Mouse (Mus musculus): ENCODE data around the gene Sap30bp. TPM values are rescaled to one million over a fixed set of nuclear protein-coding genes. Genes with fewer than 3 reads are reported as not detected.

The Sap30bp gene
- polyA plus RNA-seq (2015; fragmentation: Illumina TruSeq; extraction: RNeasy Lipid Tissue Mini Kit (QIAGEN cat#74804); ENCODE audit: insufficient read depth, low replicate concordance) = 46.2 TPM

DNA sequence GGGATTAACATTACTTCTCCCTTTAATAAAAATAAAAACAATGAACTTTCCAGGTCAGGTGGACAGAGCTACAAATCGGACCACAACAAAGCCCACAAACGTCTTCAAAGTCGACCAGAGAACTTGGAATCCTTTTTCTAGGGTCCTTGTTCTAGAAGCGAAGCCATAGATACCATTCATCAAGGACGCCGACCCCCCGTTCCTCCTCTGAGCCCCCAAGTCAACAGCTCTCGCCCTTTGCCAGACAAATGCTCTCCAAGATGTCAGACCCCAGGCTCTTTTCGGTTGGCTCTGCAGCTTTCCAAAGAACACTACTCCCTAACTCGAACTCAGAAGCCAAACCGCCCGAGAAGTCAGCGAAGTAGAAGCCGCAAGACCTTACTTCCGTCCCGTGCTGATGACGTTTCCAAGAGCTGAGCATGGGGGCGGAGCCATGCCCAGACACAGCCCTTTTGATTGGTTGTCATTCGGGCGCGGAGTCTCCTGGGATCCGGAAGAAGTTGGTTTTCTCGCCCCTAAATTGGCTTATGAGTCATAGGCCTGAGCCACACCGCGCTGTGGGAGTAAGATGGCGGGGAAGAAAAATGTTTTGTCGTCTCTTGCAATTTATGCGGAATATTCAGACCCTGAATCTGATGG is at the start of gene Sap30bp, which contains the start of gene Recql5:
TSS of gene Sap30bp (plus strand) at position 175 of the 639 bp plus-strand sequence.
TSS of gene Recql5 (minus strand) at position 370 of the 639 bp plus-strand sequence.

DNA sequence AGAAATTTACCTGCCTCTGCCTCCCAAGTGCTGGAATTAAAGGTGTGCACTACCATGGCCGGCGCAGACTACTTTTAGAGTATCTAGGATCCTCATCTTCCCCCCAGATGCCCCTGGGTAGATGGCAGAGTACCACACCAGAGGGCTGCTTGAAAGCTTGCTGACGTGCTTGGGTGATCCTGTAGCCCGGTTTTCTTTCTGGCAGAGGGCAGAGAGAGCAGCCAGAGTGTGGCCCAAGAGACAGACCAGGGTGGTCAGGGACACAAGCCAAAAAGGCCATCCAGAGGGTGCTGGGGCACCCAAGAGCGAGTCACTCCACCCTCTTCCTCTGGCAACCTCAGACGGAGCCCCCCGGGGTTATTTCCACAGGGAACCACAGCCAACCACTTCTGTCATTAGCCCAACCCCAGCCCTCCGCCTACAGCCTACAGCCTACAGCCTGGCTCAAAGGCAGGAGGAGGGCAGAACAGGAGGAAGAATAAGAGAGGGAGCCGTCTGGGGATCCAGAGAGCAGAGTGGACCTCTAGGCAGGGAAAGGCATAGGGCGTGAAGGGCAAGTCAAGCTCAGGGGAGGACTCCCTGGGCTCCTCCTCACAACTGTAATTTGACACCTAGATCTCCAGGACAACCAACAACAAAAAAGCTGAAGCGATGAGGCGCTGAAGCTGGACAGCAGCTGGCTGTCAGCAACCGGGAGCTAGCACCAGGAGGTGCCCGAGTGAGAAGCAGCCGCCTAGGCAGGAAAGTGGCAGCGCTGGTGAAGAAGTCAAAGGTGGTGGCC is 33.4 kb upstream of the Sap30bp start, which contains the start of gene Smim5:
TSS of gene Smim5 (plus strand) at position 481 of the 781 bp plus-strand sequence.

DNA sequence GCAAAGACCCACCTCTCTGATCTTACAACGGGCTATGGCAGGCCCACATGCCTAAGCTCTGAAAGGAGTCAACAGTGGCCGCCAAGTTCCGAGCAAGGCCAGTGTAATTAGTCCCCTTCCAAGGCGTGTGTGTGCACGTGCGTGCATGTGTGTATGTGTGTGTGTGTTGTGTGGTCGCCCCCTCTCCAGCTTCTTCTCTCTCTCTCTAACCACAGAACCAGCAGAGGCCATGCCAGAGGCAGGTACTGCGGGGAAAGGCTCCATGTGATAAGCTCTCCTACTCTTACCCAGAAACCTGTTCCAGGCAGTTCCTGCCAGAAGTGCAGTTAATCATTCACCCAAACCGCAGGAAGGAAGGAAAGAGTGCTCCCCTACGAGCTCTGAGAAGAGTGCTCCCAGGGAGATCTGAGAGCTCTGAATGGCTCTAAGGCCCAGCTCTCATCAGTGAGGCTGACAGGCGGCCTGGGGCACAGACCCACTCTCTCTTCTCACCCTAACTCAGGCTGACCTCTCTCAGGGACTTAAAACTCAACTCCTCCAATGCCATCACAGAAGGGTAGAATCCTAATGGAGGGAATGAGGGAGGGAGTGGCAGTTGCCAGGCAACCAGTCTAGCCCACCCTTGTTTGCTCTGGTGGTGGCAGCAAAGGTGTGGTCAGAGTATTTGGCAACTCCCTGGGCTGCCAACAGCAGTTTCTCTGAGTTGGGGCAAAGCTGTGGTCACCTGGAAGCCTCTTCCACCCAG is 21.3 kb upstream of the Sap30bp start, which contains the start of gene Smim6:
TSS of gene Smim6 (plus strand) at position 386 of the 745 bp plus-strand sequence.

DNA sequence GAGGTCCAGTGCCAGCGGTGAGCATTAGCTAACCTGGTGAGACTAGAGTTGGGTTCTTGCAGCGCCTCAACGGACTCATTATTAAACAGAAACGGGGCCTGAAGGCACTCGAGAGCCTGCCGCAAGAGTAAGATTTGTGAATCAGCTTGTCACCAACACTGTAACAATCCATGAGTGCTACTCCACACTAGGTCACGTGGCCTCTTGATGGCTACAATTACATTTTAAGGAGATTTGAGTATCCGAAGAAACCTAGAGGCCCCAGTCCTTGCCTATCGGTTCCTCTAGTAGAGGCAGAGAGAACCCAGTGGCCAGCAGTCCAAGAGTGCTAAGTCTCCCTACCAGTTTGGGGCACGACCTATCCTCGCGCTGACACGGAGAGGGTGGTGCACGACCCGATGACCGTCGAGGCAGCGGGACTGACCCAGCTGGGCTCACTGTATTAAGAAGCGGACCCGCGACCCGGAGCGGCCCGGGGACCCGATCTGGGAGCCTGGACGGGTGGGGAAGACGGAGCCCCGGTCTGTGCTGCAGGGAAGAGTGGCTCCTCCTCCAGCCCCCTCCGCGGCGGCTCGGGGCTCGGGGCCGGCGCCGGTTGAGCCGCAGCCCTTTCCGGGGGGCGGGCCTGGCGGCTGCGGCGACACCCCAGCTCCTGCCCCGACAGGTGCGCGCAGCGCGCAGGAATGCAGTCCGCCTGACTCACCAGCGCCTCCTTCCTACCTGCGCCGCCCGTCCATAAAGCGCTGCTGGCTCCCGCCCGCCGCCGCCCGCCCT is 41.4 kb downstream of the Sap30bp start, which contains the start of gene Itgb4:
TSS of gene Itgb4 (plus strand) at position 401 of the 774 bp plus-strand sequence.

DNA sequence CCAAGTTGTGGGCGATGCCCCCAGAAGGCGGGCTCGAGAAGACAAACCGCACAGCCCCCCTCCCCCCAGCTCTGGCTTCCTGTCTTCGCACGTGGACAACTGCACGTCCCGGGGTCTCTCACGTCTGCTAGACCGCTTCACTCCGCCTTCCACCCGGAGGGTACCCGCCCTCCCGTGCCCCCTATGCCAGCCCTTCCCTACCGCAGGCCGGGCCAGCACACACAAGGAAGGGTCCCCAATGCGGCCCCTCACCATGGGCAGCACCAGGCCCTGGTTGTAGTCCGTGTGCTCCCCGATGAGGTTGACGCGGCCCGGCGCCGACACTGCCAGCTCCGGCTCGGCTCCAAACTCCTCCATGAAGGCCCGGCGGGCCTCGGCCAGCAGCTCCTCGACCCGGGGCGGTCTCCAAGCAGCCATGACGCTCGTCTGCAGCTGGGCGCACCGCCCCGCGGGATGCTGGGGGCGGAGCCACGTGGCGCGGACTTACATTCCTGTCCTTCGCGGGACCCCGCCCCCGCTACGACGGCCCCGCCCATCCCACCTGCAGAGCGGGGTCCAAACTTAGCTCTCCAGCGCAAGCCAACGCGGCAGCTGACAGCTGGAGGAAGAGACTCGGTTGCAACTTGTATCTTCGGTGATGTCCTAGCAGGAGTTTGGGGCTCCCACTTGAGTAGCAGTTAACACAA is 79.3 kb downstream of the Sap30bp start, which contains the start of gene Galk1:
TSS of gene Galk1 (minus strand) at position 458 of the 686 bp plus-strand sequence.

Other genes starting within 250 kb of the Sap30bp start
- 264 TPM for gene Grb2, start 224.7 kb upstream of the Sap30bp start, polyA plus RNA-seq (2015; fragmentation: Illumina TruSeq; extraction: RNeasy Lipid Tissue Mini Kit (QIAGEN cat#74804); ENCODE audit: insufficient read depth, low replicate concordance)
- gene Tmem94, start 167.8 kb upstream of the Sap30bp start, polyA plus RNA-seq (2015; fragmentation: Illumina TruSeq; extraction: RNeasy Lipid Tissue Mini Kit (QIAGEN cat#74804); ENCODE audit: insufficient read depth, low replicate concordance) = 7.2 TPM
- 3.5 TPM for gene Caskin2, start 119.6 kb upstream of the Sap30bp start, polyA plus RNA-seq (2015; fragmentation: Illumina TruSeq; extraction: RNeasy Lipid Tissue Mini Kit (QIAGEN cat#74804); ENCODE audit: insufficient read depth, low replicate concordance)
- gene Tsen54, start 118.6 kb upstream of the Sap30bp start, polyA plus RNA-seq (2015; fragmentation: Illumina TruSeq; extraction: RNeasy Lipid Tissue Mini Kit (QIAGEN cat#74804); ENCODE audit: insufficient read depth, low replicate concordance) = 7.3 TPM
- 7.2 TPM for gene Llgl2, start 109.2 kb upstream of the Sap30bp start, polyA plus RNA-seq (2015; fragmentation: Illumina TruSeq; extraction: RNeasy Lipid Tissue Mini Kit (QIAGEN cat#74804); ENCODE audit: insufficient read depth, low replicate concordance)
- 0.15 TPM for gene Myo15b, start 74.9 kb upstream of the Sap30bp start, polyA plus RNA-seq (2015; fragmentation: Illumina TruSeq; extraction: RNeasy Lipid Tissue Mini Kit (QIAGEN cat#74804); ENCODE audit: insufficient read depth, low replicate concordance)
- 4.9 TPM for gene Smim5, start 33.3 kb upstream of the Sap30bp start, polyA plus RNA-seq (2015; fragmentation: Illumina TruSeq; extraction: RNeasy Lipid Tissue Mini Kit (QIAGEN cat#74804); ENCODE audit: insufficient read depth, low replicate concordance)
- 0.35 TPM for gene Smim6, start 21.3 kb upstream of the Sap30bp start, polyA plus RNA-seq (2015; fragmentation: Illumina TruSeq; extraction: RNeasy Lipid Tissue Mini Kit (QIAGEN cat#74804); ENCODE audit: insufficient read depth, low replicate concordance)
- gene Recql5, start 195 bp downstream of the Sap30bp start, polyA plus RNA-seq (2015; fragmentation: Illumina TruSeq; extraction: RNeasy Lipid Tissue Mini Kit (QIAGEN cat#74804); ENCODE audit: insufficient read depth, low replicate concordance) = 26.4 TPM
- 0.68 TPM for gene Itgb4, start 41.4 kb downstream of the Sap30bp start, polyA plus RNA-seq (2015; fragmentation: Illumina TruSeq; extraction: RNeasy Lipid Tissue Mini Kit (QIAGEN cat#74804); ENCODE audit: insufficient read depth, low replicate concordance)
- 1.7 TPM for gene Galk1, start 79.4 kb downstream of the Sap30bp start, polyA plus RNA-seq (2015; fragmentation: Illumina TruSeq; extraction: RNeasy Lipid Tissue Mini Kit (QIAGEN cat#74804); ENCODE audit: insufficient read depth, low replicate concordance)
- gene H3f3b, start 94.7 kb downstream of the Sap30bp start, polyA plus RNA-seq (2015; fragmentation: Illumina TruSeq; extraction: RNeasy Lipid Tissue Mini Kit (QIAGEN cat#74804); ENCODE audit: insufficient read depth, low replicate concordance) = 433 TPM
- 11.8 TPM for gene Unk, start 97.0 kb downstream of the Sap30bp start, polyA plus RNA-seq (2015; fragmentation: Illumina TruSeq; extraction: RNeasy Lipid Tissue Mini Kit (QIAGEN cat#74804); ENCODE audit: insufficient read depth, low replicate concordance)
- gene Unc13d, start 144.7 kb downstream of the Sap30bp start, polyA plus RNA-seq (2015; fragmentation: Illumina TruSeq; extraction: RNeasy Lipid Tissue Mini Kit (QIAGEN cat#74804); ENCODE audit: insufficient read depth, low replicate concordance) = 15.2 TPM
- 72.9 TPM for gene Wbp2, start 153.7 kb downstream of the Sap30bp start, polyA plus RNA-seq (2015; fragmentation: Illumina TruSeq; extraction: RNeasy Lipid Tissue Mini Kit (QIAGEN cat#74804); ENCODE audit: insufficient read depth, low replicate concordance)
- 4.4 TPM for gene Trim47, start 193.9 kb downstream of the Sap30bp start, polyA plus RNA-seq (2015; fragmentation: Illumina TruSeq; extraction: RNeasy Lipid Tissue Mini Kit (QIAGEN cat#74804); ENCODE audit: insufficient read depth, low replicate concordance)
- gene Trim65, start 197.8 kb downstream of the Sap30bp start, polyA plus RNA-seq (2015; fragmentation: Illumina TruSeq; extraction: RNeasy Lipid Tissue Mini Kit (QIAGEN cat#74804); ENCODE audit: insufficient read depth, low replicate concordance) = 30.2 TPM
- 19.5 TPM for gene Mrpl38, start 205.6 kb downstream of the Sap30bp start, polyA plus RNA-seq (2015; fragmentation: Illumina TruSeq; extraction: RNeasy Lipid Tissue Mini Kit (QIAGEN cat#74804); ENCODE audit: insufficient read depth, low replicate concordance)
- 15.1 TPM for gene Fbf1, start 234.9 kb downstream of the Sap30bp start, polyA plus RNA-seq (2015; fragmentation: Illumina TruSeq; extraction: RNeasy Lipid Tissue Mini Kit (QIAGEN cat#74804); ENCODE audit: insufficient read depth, low replicate concordance)

All from spleen, adult 10 weeks (tissue).